Mouse (Mus musculus) left cerebral cortex, adult 9 months (tissue): ENCODE results near the gene Olfr1278.

ENCODE experiments used
- DNase-seq, 2 experiments: peaks; one replicate each; pipeline ENCODE4 v3.0.0; 2022; ENCODE audit warnings: low spot score in 2 of 2

Olfr1278 gene

DNA sequence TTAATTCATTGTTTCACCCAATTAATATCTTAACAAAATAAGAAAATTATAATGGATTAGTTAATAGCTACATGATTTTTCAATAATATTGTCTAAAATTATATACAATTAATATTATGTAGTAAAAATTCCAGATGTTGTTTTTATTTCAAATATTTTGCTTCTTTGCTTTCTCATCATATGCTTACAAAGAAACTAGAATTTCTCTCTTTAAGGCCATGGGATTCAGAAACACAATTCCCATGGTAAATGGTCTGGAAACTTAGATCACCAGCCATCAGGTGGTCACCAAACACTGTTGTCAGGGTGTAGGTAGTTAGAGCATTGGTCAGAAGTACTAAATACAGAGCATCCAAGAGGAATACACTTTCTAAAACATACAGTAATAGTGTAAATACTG lies at the start of gene Olfr1278:
Gene Olfr1278 (plus strand): TSS at position 301 of the 400 bp plus-strand sequence.
- no peak for DNase-seq

- no peak for DNase-seq
Measured at GRCm38 (mm10) chr2:111254216-111254615, 35.7 kb upstream of the Olfr1278 start, which contains the start of gene Olfr1276. TSS of gene Olfr1276 (plus strand) at chr2:111254516.

- DNase-seq = no peak
Measured at GRCm38 (mm10) chr2:111274006-111274405, 15.9 kb upstream of the Olfr1278 start, which contains the start of gene Olfr1277. TSS of gene Olfr1277 (minus strand) at chr2:111274106.

- no peak for DNase-seq
Measured at GRCm38 (mm10) chr2:111298541-111298940, 8.6 kb downstream of the Olfr1278 start.

DNA sequence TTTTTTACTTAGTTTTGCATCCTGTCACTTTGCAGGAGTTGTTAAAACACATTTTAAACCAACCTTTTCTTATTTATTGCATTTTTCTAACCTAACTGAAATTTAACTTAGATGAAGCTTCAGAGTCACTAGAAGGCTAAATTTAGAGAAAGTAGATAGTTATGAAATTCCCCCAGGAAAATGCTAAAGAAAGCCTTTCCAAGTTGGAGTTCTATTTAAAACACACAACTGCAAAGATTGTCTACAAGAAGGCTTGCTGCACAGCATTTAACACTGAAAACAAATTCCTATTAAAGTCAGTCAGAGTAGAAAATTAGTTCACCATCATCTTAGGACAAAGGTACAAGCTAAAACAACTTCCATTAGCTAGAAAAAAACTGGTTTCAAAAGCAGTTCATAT lies 10.4 kb downstream of the Olfr1278 start, which contains the start of gene Olfr1279:
Gene Olfr1279 (plus strand): TSS at position 262 of the 400 bp plus-strand sequence.
- peak in 1 of 2 experiments; percentile 4 for DNase-seq

GRCm38 (mm10) chr2:111313717-111314116 lies 23.8 kb downstream of the Olfr1278 start, which contains the start of gene Olfr1280:
TSS of gene Olfr1280 (plus strand) at chr2:111314017.
- no peak for DNase-seq

DNA sequence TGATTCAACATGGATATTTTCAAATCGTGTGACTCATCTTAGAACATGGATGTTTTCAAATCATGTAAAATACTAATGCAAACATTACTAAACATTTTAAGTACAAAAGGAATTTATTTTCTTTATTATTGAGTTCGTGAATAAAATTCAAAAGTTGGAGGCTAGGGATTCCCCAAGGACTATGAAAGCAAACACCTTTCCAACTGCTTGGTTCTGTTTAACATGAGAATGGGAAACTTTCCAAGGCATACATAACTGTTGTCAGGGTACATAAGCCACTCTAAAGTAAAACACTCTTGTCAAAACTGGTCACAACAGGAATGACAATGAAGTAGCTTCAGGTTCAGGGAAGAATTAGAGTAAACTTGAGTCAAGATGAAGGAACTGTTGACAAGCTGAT lies 36.3 kb downstream of the Olfr1278 start, which contains the start of gene Olfr1281:
Gene Olfr1281 (plus strand): TSS at position 301 of the 400 bp plus-strand sequence.
- no peak for DNase-seq

GRCm38 (mm10) chr2:111333721-111334120 lies 43.8 kb downstream of the Olfr1278 start:
- peak in 1 of 2 experiments; percentile 1 for DNase-seq

- DNase-seq = no peak
Measured at GRCm38 (mm10) chr2:111335976-111336375, 46.0 kb downstream of the Olfr1278 start, which contains the start of gene Olfr1282. TSS of gene Olfr1282 (minus strand) at chr2:111336076.
